Mouse (Mus musculus) layer of hippocampus, adult 6 months (tissue): ENCODE measurements around the gene Gm15107. TPM values are rescaled to one million over a fixed set of nuclear protein-coding genes. Genes with fewer than 3 reads are reported as not detected.

Experiments used
- long read RNA-seq, 2 experiments: library from polyadenylated mRNA; unstranded; transcript quantifications; one replicate each; pipeline ENCODE4 v2.0.0; 2019 to 2020
- polyA plus RNA-seq: library from polyadenylated mRNA; unstranded; fragments of <200 nt; fragmentation: Nextera tagmentation; gene quantifications from 2 replicates; pipeline ENCODE4 v1.2.3, GENCODE M21; 2021

The Gm15107 gene
- polyA plus RNA-seq, result not detected in 2 replicates
- long read RNA-seq, experiment 1, result 0 reads
- long read RNA-seq, experiment 2, result 0 reads

DNA sequence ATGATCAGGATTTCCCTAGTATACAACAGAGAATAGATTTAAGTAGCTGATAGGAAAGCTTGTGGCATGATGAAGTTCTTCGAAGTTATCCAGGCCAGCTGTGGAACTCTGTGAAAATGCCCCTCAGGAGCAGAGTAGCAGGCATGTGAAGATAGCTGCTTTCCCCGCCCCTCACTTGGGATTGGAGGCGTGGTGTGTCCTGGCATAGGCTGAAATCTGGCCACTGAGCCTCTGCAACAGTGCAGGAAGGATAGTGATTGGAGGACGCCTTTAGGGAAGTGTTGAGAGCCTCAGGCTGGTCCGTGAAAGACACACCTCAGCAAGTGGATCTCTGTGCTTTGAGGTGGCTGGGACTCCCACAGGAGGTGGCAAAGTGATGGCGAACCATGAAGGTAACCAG lies at the start of gene Gm15107:
Gm15107 (plus strand) TSS at position 301 of the 400 bp plus-strand sequence.

Other genes with a start within 250 kb of the Gm15107 start
- not detected in 2 replicates for gene Gm15080, start 187.7 kb upstream of the Gm15107 start, polyA plus RNA-seq